Mouse (Mus musculus): ENCODE results near the gene Ostn.
"Not testable (repeated sequence)": the region's sequence is repeated elsewhere in the genome, so short reads cannot be mapped to it uniquely, and the experiment has no call there.

Gene Ostn

GRCm38 (mm10) chr16:27307189-27307588, at the start of gene Ostn:
Gene Ostn, plus strand, starts transcription at chr16:27307489.
- in situ Hi-C loops (cut with MboI; ENCODE audit: low sequenced_read_pairs): not testable (repeated sequence)

GRCm38 (mm10) chr16:27268748-27269147, 38.5 kb upstream of the Ostn start:
- in situ Hi-C loops (cut with MboI; ENCODE audit: low sequenced_read_pairs): no loop called here

- in situ Hi-C loops (cut with MboI; ENCODE audit: low sequenced_read_pairs): no loop called here
These were observed 19.9 kb upstream of the Ostn start for GRCm38 (mm10) chr16:27287410-27287809.

DNA sequence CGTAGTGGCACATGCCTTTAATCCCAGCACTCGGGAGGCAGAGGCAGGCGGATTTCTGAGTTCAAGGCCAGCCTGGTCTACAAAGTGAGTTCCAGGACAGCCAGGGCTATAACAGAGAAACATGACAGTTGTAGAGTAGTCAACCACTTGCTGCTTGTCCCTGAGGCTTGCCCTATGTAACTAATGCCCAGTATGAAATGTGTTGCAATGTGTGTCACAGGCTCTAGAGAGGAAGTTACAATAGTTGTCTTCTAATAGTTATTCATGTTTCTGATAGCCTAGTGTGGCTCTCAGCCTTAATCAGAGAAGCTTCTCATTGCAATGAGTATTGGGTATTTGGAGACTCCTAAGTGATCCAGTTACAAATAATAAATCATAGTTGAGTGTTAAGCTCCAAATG, 10.8 kb upstream of the Ostn start:
- in situ Hi-C loops (cut with MboI; ENCODE audit: low sequenced_read_pairs): no loop called here

- in situ Hi-C loops (cut with MboI; ENCODE audit: low sequenced_read_pairs): no loop called here
These were observed 10.4 kb upstream of the Ostn start for GRCm38 (mm10) chr16:27296929-27297328.

- in situ Hi-C loops (cut with MboI; ENCODE audit: low sequenced_read_pairs): no loop called here
These were observed 11.8 kb downstream of the Ostn start for GRCm38 (mm10) chr16:27319099-27319498.

- in situ Hi-C loops (cut with MboI; ENCODE audit: low sequenced_read_pairs): no loop called here
These were observed 14.8 kb downstream of the Ostn start for GRCm38 (mm10) chr16:27322047-27322446.

- in situ Hi-C loops (cut with MboI; ENCODE audit: low sequenced_read_pairs): no loop called here
These were observed 19.2 kb downstream of the Ostn start for GRCm38 (mm10) chr16:27326463-27326862.

GRCm38 (mm10) chr16:27347521-27347920, 40.2 kb downstream of the Ostn start:
- in situ Hi-C loops (cut with MboI; ENCODE audit: low sequenced_read_pairs): no loop called here

GRCm38 (mm10) chr16:27348359-27348758, 41.1 kb downstream of the Ostn start:
- in situ Hi-C loops (cut with MboI; ENCODE audit: low sequenced_read_pairs): no loop called here

- in situ Hi-C loops (cut with MboI; ENCODE audit: low sequenced_read_pairs): no loop called here
These were observed 41.9 kb downstream of the Ostn start for GRCm38 (mm10) chr16:27349235-27349634.

- in situ Hi-C loops (cut with MboI; ENCODE audit: low sequenced_read_pairs): no loop called here
These were observed 42.7 kb downstream of the Ostn start for GRCm38 (mm10) chr16:27349878-27350532.

- in situ Hi-C loops (cut with MboI; ENCODE audit: low sequenced_read_pairs): no loop called here
These were observed 47.2 kb downstream of the Ostn start for GRCm38 (mm10) chr16:27354464-27354863.

- in situ Hi-C loops (cut with MboI; ENCODE audit: low sequenced_read_pairs): no loop called here
These were observed 52.8 kb downstream of the Ostn start for GRCm38 (mm10) chr16:27360059-27360458.

- in situ Hi-C loops (cut with MboI; ENCODE audit: low sequenced_read_pairs): no loop called here
These were observed 62.9 kb downstream of the Ostn start, which contains the start of gene Uts2b for GRCm38 (mm10) chr16:27370191-27370590. Gene Uts2b, minus strand, starts transcription at chr16:27370239.

DNA sequence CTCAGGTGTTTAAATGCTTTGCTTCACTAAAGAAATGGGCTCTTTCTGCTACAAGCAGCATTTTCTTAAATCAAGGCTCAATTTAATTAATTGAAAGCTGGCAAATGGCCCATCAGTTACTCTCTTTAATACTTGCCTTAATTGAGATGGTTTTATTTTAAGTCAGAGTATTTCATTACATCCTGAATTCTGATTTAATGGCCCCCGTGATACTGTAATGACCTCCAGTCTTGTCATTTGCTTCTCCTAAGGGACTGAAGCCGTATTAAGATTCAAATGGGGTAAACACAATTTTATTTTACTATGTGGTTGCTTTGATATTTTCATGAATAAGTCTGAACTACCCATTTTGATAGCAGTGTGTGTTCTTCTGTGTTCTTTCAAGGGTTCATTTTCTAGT, 63.4 kb downstream of the Ostn start:
- in situ Hi-C loops (cut with MboI; ENCODE audit: low sequenced_read_pairs): no loop called here

DNA sequence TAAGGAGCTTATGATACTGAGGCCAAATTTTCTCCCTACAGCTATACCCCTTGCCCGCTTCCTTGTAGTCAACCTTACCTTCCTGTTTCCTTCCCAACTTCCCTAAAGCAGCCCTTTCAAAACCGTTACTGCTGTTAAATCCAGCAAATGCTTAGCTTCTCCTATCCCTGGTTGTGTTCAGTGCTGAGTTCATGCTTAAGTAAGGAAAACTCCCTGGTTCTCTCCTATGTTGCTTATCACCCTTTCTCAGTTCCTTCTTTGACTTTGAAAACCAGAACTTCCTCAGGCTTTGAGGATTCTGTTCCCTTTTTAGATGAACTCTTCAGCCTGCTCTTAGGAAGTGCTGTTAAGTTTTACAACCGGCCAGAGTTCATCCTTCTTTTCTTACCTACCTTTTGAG, 66.8 kb downstream of the Ostn start:
- in situ Hi-C loops (cut with MboI; ENCODE audit: low sequenced_read_pairs): no loop called here

GRCm38 (mm10) chr16:27375318-27375717, 68.0 kb downstream of the Ostn start:
- in situ Hi-C loops (cut with MboI; ENCODE audit: low sequenced_read_pairs): no loop called here

DNA sequence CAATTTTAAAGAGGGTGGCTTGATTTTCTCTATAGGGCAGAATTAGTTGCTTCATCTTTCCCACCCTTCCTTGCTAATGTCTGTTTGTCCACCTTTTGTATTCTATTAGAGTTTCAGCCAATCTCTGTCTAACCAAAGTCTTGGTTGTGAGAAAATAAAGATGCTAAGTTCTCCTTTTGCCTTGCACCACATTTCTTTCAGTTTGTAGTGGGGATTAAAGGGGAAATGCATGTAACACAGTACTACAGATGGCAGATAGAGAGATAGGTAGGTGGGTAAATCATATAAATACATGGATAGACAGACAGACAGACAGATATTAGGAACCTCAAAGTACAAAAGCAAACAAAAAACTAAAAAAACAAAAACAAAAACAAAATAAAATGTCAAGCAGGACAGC, 69.3 kb downstream of the Ostn start:
- in situ Hi-C loops (cut with MboI; ENCODE audit: low sequenced_read_pairs): no loop called here

DNA sequence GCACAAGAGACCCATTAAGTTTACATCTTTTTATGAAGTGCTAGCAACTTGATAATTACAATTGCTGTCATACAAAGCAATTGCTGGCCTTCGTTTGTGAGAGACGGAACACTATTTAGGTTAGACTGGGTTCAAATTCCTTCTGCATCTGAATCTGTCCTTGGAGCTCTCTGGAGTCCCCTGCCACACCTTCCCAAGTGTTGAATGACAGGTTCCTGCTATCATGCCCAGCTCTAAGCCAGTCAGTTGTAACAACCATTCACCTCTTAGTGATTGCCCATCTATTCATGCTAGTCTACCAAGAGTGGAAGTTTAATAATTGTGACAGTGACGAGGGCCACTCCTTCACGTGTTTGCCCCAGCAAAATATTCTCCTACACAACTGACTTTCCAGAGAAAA, 74.9 kb downstream of the Ostn start:
- in situ Hi-C loops (cut with MboI; ENCODE audit: low sequenced_read_pairs): no loop called here

GRCm38 (mm10) chr16:27384893-27385603, 77.8 kb downstream of the Ostn start:
- in situ Hi-C loops (cut with MboI; ENCODE audit: low sequenced_read_pairs): no loop called here

- in situ Hi-C loops (cut with MboI; ENCODE audit: low sequenced_read_pairs): no loop called here
These were observed 78.4 kb downstream of the Ostn start for GRCm38 (mm10) chr16:27385649-27386048.
